Mouse (Mus musculus): ENCODE measurements around the gene Chst8. TPM values are rescaled to one million over a fixed set of nuclear protein-coding genes. Genes with fewer than 3 reads are reported as not detected.

The Chst8 gene
- total and polyA plus RNA-seq, 3 experiments, result 0.22 TPM; not detected in 2

- ATAC-seq (ENCODE audit: extremely low read depth, insufficient number of reproducible peaks, low FRiP score, poor library complexity, severe bottlenecking) (no peak), DNase-seq (ENCODE audit: low spot score) (no peak)
- TF ChIP-seq CTCF (IDR thresholded peaks at IDR 0.05; ENCODE audit: low read depth, low read length) (no peak), GATA2 (IDR thresholded peaks at IDR 0.05; ENCODE audit: borderline replicate concordance, low read depth, low read length) (no peak), TAL1 (conservative IDR thresholded peaks at IDR 0.05; ENCODE audit: low read depth, low read length) (no peak)
- Histone ChIP-seq H3K36me3 (replicated peaks) (no peaks in the 10 kb centered on the region), H3K9me3 (replicated peaks) (peaks cover 89% of the 10 kb centered on the region), H3K4me1 (ENCODE audit: insufficient read depth, low read depth, low read length) (no peaks in the 10 kb centered on the region), H3K4me3 (ENCODE audit: low read depth, low read length) (no peak overlapping the region), H3K27me3 (ENCODE audit: insufficient read depth, low read length) (no peaks in the 10 kb centered on the region)
Observed at GRCm38 (mm10) chr7:34670778-34671177, 141.7 kb downstream of the Chst8 start.

DNA sequence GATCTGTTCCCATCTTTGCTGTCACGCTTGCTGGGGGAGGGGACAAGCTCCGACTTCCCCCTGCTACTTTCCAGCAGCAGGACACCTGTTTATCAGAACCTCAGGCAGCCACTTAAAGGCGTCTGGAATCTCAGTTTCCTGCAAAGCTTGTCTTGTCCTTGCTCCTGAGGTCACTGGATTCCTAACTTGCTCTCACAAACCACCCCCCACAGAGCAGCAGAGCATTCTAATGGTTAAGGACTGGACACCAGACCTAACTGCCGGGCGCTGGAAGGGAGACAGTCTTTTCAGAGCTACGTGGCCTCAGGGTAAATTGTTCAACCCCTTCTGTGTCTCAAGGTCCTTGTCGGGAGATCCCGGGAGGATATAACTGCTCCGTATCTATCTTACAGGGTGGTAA is 143.2 kb downstream of the Chst8 start:
- ATAC-seq (ENCODE audit: extremely low read depth, insufficient number of reproducible peaks, low FRiP score, poor library complexity, severe bottlenecking) (no peak), DNase-seq (ENCODE audit: low spot score) (no peak)
- Histone ChIP-seq H3K36me3 (replicated peaks) (no peaks in the 10 kb centered on the region), H3K9me3 (replicated peaks) (peaks cover 89% of the 10 kb centered on the region), H3K27me3 (ENCODE audit: insufficient read depth, low read length) (no peaks in the 10 kb centered on the region), H3K4me3 (ENCODE audit: low read depth, low read length) (no peak overlapping the region), H3K4me1 (ENCODE audit: insufficient read depth, low read depth, low read length) (no peaks in the 10 kb centered on the region)
- TF ChIP-seq TAL1 (conservative IDR thresholded peaks at IDR 0.05; ENCODE audit: low read depth, low read length), result no peak
- TF ChIP-seq POLR2AphosphoS5 (IDR thresholded peaks at IDR 0.05; ENCODE audit: insufficient replicate concordance, low read depth, low read length), result no peak
- no peak for TF ChIP-seq CTCF (IDR thresholded peaks at IDR 0.05; ENCODE audit: low read depth, low read length)
- no peak for TF ChIP-seq GATA2 (IDR thresholded peaks at IDR 0.05; ENCODE audit: borderline replicate concordance, low read depth, low read length)
- no peak for TF ChIP-seq GATA1 (IDR thresholded peaks at IDR 0.05; ENCODE audit: borderline replicate concordance, low read length)

DNA sequence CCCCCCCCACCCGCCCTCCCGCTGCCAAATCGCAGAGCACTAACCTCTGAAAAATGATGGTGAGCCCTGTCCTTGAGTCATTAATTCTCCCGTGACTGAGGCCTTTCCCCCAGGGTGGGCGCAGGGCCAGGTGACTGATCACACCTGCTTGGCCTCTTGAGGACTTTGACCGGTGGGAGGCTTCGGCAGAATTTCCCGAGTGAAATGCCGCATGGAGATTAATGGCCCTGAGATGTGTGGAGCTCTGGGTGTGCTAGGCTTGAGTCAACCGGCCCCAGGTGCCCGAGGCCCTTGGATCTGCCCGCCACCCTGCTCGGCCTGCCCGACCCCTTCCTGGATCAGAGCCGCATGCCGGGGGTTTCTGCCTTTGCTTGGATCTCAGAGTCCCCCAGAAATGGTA is 144.6 kb downstream of the Chst8 start:
- no peaks in the 10 kb centered on the region for H3K27me3 ChIP-seq (ENCODE audit: insufficient read depth, low read length)
- no peaks in the 10 kb centered on the region for H3K36me3 ChIP-seq (replicated peaks)
- TF ChIP-seq GATA2 (IDR thresholded peaks at IDR 0.05; ENCODE audit: borderline replicate concordance, low read depth, low read length) (no peak), CTCF (IDR thresholded peaks at IDR 0.05; ENCODE audit: low read depth, low read length) (no peak), GATA1 (IDR thresholded peaks at IDR 0.05; ENCODE audit: borderline replicate concordance, low read length) (no peak), POLR2AphosphoS5 (IDR thresholded peaks at IDR 0.05; ENCODE audit: insufficient replicate concordance, low read depth, low read length) (no peak), TAL1 (conservative IDR thresholded peaks at IDR 0.05; ENCODE audit: low read depth, low read length) (no peak)
- H3K4me3 ChIP-seq (ENCODE audit: low read depth, low read length), result no peak overlapping the region
- no peak for DNase-seq (ENCODE audit: low spot score)
- no peak for ATAC-seq (ENCODE audit: extremely low read depth, insufficient number of reproducible peaks, low FRiP score, poor library complexity, severe bottlenecking)
- H3K4me1 ChIP-seq (ENCODE audit: insufficient read depth, low read depth, low read length), result no peaks in the 10 kb centered on the region
- peaks cover 79% of the 10 kb centered on the region for H3K9me3 ChIP-seq (replicated peaks)

DNA sequence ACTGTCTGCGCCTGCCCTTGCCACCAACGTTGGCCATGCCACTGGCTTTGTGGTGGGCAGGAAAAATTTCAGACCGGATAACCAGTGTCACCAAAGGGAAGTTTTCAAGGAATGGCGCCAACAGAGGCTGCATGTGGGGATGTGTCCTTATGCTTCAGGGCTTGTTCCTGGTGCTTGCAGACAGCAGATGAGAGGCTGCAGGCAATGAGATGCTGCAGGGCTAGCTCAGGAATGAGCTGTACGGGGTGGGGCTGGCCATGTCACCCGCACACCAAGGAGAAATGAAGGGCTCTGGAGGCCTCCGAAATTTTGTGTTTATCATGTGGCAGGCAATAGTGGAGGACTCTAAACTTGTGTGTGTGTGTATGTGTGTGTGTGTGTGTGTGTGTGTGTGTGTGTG is 149.4 kb downstream of the Chst8 start:
- ATAC-seq (ENCODE audit: extremely low read depth, insufficient number of reproducible peaks, low FRiP score, poor library complexity, severe bottlenecking) (no peak), DNase-seq (ENCODE audit: low spot score) (no peak)
- TF ChIP-seq POLR2AphosphoS5 (IDR thresholded peaks at IDR 0.05; ENCODE audit: insufficient replicate concordance, low read depth, low read length) (no peak), TAL1 (conservative IDR thresholded peaks at IDR 0.05; ENCODE audit: low read depth, low read length) (no peak), GATA2 (IDR thresholded peaks at IDR 0.05; ENCODE audit: borderline replicate concordance, low read depth, low read length) (no peak), CTCF (IDR thresholded peaks at IDR 0.05; ENCODE audit: low read depth, low read length) (no peak), GATA1 (IDR thresholded peaks at IDR 0.05; ENCODE audit: borderline replicate concordance, low read length) (no peak)
- no peaks in the 10 kb centered on the region for H3K4me1 ChIP-seq (ENCODE audit: insufficient read depth, low read depth, low read length)
- no peaks in the 10 kb centered on the region for H3K36me3 ChIP-seq (replicated peaks)
- H3K9me3 ChIP-seq (replicated peaks), result peaks cover 70% of the 10 kb centered on the region
- H3K27me3 ChIP-seq (ENCODE audit: insufficient read depth, low read length), result no peaks in the 10 kb centered on the region
- H3K4me3 ChIP-seq (ENCODE audit: low read depth, low read length), result no peak overlapping the region

GRCm38 (mm10) chr7:34662227-34662626 is 150.3 kb downstream of the Chst8 start:
- Histone ChIP-seq H3K4me1 (ENCODE audit: insufficient read depth, low read depth, low read length) (no peaks in the 10 kb centered on the region), H3K4me3 (ENCODE audit: low read depth, low read length) (no peak overlapping the region), H3K9me3 (replicated peaks) (peaks cover 71% of the 10 kb centered on the region), H3K27me3 (ENCODE audit: insufficient read depth, low read length) (no peaks in the 10 kb centered on the region), H3K36me3 (replicated peaks) (no peaks in the 10 kb centered on the region)
- TF ChIP-seq GATA1 (IDR thresholded peaks at IDR 0.05; ENCODE audit: borderline replicate concordance, low read length) (no peak), CTCF (IDR thresholded peaks at IDR 0.05; ENCODE audit: low read depth, low read length) (no peak), GATA2 (IDR thresholded peaks at IDR 0.05; ENCODE audit: borderline replicate concordance, low read depth, low read length) (no peak), POLR2AphosphoS5 (IDR thresholded peaks at IDR 0.05; ENCODE audit: insufficient replicate concordance, low read depth, low read length) (no peak), TAL1 (conservative IDR thresholded peaks at IDR 0.05; ENCODE audit: low read depth, low read length) (no peak)
- DNase-seq (ENCODE audit: low spot score) (no peak), ATAC-seq (ENCODE audit: extremely low read depth, insufficient number of reproducible peaks, low FRiP score, poor library complexity, severe bottlenecking) (no peak)

GRCm38 (mm10) chr7:34659386-34660085 is 153.0 kb downstream of the Chst8 start:
- peaks cover 63% of the 10 kb centered on the region for H3K9me3 ChIP-seq (replicated peaks)

More at GRCm38 (mm10) chr7:34659386-34660085, 153.0 kb downstream of the Chst8 start:
- no peak overlapping the region for H3K4me3 ChIP-seq (ENCODE audit: low read depth, low read length)
- no peaks in the 10 kb centered on the region for H3K4me1 ChIP-seq (ENCODE audit: insufficient read depth, low read depth, low read length)
- H3K27me3 ChIP-seq (ENCODE audit: insufficient read depth, low read length), result no peaks in the 10 kb centered on the region
- H3K36me3 ChIP-seq (replicated peaks), result no peaks in the 10 kb centered on the region
- TF ChIP-seq POLR2AphosphoS5 (IDR thresholded peaks at IDR 0.05; ENCODE audit: insufficient replicate concordance, low read depth, low read length) (no peak), TAL1 (conservative IDR thresholded peaks at IDR 0.05; ENCODE audit: low read depth, low read length) (no peak), CTCF (IDR thresholded peaks at IDR 0.05; ENCODE audit: low read depth, low read length) (no peak), GATA2 (IDR thresholded peaks at IDR 0.05; ENCODE audit: borderline replicate concordance, low read depth, low read length) (no peak), GATA1 (IDR thresholded peaks at IDR 0.05; ENCODE audit: borderline replicate concordance, low read length) (no peak)
- DNase-seq (ENCODE audit: low spot score) (no peak), ATAC-seq (ENCODE audit: extremely low read depth, insufficient number of reproducible peaks, low FRiP score, poor library complexity, severe bottlenecking) (no peak)
